Mouse (Mus musculus) left cerebral cortex, adult 11 months (tissue): ENCODE measurements at regions not wholly inside any gene's neighbourhood (a gene's known extent, or its start where the extent isn't known, plus 50 kb on each side); places are given as distances from the start of the nearest gene placed in this dataset.
"Not testable (repeated sequence)": the region's sequence is repeated elsewhere in the genome, so short reads cannot be mapped to it uniquely, and the experiment has no call there.

ENCODE experiments used
- DNase-seq: peaks from one replicate; pipeline ENCODE4 v3.0.0; 2022; ENCODE audit warnings: low spot score

DNA sequence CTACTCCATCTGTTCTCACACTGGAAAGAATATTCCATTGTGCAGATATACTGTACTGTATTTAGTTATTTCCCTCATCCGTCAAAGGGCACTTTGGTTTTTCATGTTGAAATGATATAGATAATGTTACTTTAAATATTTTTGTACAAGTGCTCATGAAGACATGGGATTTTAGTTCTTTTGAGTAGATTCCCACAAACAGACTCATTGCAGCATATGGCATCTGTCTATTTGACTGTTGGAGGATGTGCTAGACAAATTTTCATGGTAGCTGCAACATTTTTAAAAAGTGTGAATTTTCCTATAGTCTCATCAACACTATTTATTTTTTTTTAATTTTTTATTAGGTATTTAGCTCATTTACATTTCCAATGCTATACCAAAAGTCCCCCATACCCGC is 502.5 kb downstream of the Hdgfl1 start:
- DNase-seq = no peak

DNA sequence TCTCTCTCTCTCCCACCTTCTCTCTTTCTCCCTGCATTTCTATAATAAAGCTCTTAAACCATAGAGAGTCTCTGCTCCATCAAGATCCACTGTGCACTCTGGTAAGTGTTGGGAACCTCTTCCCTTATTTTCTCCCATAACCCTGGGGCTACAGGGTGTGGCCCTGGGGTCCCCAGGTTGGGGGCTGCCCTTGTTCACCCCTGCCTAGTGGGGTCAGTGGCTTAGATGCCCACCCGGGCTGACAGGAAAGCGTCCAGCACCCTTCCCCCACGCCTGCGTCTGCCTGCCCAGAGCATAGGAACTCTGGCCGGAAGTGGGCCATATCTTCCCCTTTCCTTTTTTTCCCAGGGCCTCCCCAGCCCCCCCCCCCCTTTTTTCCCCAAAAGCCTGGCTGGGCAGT is 534.0 kb downstream of the Hdgfl1 start:
- DNase-seq = no peak

- DNase-seq = no peak
These were observed 535.3 kb downstream of the Hdgfl1 start for GRCm38 (mm10) chr13:26234703-26235102.

- DNase-seq = no peak
These were observed 552.7 kb downstream of the Hdgfl1 start for GRCm38 (mm10) chr13:26217299-26217698.

- no peak for DNase-seq
These were observed 553.4 kb downstream of the Hdgfl1 start for GRCm38 (mm10) chr13:26216579-26216978.

DNA sequence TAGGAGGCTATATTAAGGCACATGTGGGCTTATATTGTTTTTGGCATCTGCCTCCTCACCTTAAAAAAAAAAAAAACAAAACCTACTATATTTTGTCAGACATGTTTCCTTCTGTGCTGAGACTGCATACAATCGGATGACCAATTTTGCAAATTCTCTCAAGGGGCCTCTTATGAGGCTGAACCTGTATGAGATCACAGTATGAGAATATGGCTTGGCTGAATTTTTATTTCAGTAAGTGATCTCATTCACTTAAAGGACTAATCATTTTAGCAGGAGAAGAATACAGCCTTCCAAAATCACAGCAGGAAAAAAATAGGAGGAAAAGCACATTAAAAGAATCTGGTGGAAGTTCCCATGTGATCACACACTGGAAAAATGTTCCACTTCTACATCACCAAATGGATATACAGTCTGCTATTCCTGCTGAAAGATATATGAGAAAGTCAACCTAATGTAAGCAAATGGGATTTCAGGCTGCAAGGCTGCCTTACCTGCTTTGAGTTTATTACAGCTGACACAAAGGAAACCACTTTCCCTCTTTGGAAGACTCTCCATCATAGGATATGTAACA is 564.3 kb downstream of the Hdgfl1 start:
- no peak for DNase-seq

DNA sequence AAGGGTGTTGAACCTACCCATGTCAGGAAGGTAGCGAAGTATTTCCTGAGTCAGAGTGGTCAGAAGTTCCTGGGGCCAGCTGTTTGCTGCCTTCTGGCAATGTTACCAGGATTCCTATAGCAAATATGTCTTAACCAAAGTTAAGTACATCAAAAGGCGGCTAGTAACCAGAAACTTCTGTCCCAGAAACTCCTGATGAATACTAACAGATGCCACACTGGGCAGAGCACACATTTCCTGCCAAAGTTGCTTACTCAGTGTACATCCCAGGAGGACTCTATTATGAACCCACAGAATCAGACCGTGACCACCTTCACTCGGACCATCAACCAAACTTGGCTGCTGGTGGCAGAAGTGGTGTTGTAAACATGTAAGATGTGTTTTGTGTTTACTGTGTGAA is 575.3 kb downstream of the Hdgfl1 start:
- no peak for DNase-seq

- no peak for DNase-seq
These were observed 586.1 kb downstream of the Hdgfl1 start for GRCm38 (mm10) chr13:26183879-26184278.

DNA sequence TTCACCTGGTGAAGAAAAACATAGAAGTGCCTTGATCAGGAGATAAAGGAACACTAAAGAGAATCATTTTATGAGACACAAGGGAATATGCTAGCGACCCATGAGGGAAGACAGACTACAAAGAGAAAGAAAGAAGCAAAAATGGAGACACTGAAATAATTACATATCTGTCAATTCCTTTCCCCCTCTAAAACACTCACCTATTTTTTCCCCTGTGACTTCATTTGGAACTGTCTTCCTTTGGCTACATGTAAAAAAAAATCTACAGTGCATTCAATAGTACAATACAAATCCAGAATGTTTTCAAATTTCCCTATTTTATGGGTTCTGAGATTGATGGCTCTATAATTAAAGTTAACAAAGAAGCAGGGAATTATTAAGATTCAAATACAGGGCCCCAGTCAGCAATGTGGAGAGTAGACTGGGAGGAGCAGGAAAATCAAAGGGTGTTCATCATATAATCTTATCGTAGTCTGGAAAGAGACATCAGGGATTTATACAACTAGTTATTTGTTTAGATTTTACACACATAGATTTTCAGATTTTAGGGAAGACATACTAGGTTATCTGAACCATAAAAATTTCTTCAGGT is 598.0 kb downstream of the Hdgfl1 start:
- no peak for DNase-seq

DNA sequence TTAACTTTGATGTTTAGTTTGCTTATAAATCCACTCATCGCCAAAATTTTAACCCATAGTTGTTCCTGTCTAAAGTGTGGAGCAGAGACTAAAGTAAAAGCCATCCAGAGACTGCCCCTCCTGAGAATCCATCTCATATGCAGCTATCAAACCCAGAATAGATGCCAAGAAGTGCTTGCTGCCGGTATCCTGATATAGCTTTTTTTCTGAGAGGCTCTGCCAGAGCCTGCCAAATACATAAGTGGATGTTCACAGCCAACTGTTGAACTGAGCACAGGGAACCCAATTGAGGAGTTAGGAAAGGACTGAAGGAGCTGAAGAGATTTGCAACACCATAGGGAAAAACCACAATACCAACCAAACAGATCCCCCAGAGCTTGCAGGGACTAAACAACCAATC is 600.3 kb downstream of the Hdgfl1 start:
- DNase-seq = peak; percentile 8

GRCm38 (mm10) chr13:26158703-26159102 is 611.3 kb downstream of the Hdgfl1 start:
- DNase-seq = no peak

GRCm38 (mm10) chr13:26154701-26155471 is 615.1 kb downstream of the Hdgfl1 start:
- peak; percentile 31 for DNase-seq

- no peak for DNase-seq
These were observed 615.7 kb downstream of the Hdgfl1 start for GRCm38 (mm10) chr13:26154251-26154650.

- no peak for DNase-seq
These were observed 616.9 kb downstream of the Hdgfl1 start for GRCm38 (mm10) chr13:26153093-26153492.

- DNase-seq = peak; percentile 6
These were observed 619.5 kb downstream of the Hdgfl1 start for GRCm38 (mm10) chr13:26150426-26150825.

- no peak for DNase-seq
These were observed 627.2 kb downstream of the Hdgfl1 start for GRCm38 (mm10) chr13:26142811-26143210.

DNA sequence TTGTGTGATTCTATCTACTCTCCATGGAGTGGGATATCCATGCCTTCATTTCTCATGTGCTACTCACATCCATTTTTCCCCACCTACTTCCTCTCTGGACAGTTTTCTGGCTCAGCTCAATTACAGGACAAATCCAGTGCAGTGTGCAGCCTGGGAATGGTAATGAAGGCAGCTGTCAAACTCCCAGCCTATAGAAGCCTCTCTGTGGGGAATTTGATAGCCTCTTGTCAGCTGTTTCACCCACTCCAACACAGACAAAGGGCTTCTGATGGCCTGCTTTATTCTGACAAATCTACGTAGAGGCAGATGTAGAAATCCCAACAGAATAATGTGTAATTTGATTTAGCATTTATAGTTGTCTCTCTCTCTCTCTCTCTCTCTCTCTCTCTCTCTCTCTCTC is 650.6 kb downstream of the Hdgfl1 start:
- DNase-seq = no peak

- no peak for DNase-seq
These were observed 655.8 kb downstream of the Hdgfl1 start for GRCm38 (mm10) chr13:26114136-26114535.

- not testable (repeated sequence) for DNase-seq
These were observed 656.2 kb downstream of the Hdgfl1 start for GRCm38 (mm10) chr13:26113723-26114122.

GRCm38 (mm10) chr13:26112579-26112978 is 657.4 kb downstream of the Hdgfl1 start:
- DNase-seq = no peak

DNA sequence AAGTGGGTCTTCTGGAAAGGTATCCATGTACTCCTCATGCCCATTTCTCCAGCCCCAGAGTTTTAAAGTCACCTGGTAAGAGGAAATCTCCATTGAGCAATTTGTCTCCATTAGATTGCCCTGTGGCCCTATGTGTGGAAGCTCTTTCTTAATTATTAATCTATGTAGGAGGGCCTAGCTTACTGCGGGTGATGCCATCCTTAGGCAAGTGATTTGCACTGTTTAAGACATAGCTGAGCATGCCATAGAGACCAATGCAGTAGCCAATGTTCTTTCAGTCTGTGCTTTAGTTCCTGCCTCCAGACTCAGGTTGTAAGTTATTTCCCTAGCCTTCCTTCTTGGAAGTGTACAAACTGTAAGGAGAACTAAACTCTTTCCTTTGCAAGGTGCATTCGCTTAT is 661.0 kb downstream of the Hdgfl1 start:
- no peak for DNase-seq

GRCm38 (mm10) chr13:26088727-26089126 is 681.2 kb downstream of the Hdgfl1 start:
- no peak for DNase-seq

DNA sequence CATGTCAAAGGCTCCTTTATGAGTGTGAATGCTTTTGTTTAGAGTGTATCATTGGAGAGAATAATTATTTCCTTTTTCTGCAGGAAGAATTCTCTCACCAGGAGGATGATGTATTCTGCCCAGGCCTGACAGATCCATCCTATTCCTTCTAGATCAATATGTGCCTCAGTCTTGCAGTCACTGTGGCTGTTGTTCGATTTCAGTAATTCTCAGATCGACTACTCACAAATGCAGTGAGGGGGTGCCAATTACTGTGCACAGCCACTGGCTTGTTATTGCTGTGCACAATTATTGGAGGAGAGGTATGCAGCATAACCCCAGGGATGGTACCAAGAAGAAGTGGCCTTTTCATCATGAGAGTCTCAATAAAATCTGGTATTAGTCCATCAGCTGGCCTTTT is 689.2 kb downstream of the Hdgfl1 start:
- DNase-seq = no peak

DNA sequence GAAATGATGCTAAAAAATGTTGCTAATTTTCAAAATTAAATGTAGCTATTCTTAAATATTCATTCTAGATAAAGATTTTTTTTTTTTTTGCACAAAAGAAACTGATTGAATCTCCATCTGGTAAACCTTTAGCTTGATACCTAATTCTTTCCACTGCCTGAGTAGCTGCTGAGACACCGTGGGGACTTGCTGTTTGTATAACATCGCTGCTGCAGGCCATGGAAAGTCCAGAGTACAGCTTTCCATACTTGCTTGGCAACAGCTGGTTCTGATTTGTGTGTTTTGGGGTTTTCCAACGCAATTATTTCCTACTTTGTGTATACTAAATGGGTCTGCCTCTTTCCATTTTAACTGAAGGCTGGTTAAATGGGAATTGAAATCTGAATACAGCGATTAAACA is 689.7 kb downstream of the Hdgfl1 start:
- no peak for DNase-seq
